Mouse (Mus musculus) midbrain, embryonic 16.5 days (tissue): ENCODE data around the gene Cux2. TPM values are rescaled to one million over a fixed set of nuclear protein-coding genes. Genes with fewer than 3 reads are reported as not detected.

Experiments used
- ATAC-seq: fragments of 200-750 bp; cut with Nextera tagmentation; 2 replicates; pipeline ENCODE4 v1.8.0; 2017; ENCODE audit warnings: moderate TSS enrichment
- H3K27ac ChIP-seq: fragments of 300-500 bp; sonication (generic); 2 replicates; pipeline ENCODE4 v1.5.1; 2014; ENCODE audit warnings: mild to moderate bottlenecking, low read length, mixed read lengths
- H3K27me3 ChIP-seq: fragments of 300-500 bp; sonication (generic); 2 replicates; pipeline ENCODE4 v1.6.1; 2014; ENCODE audit warnings: low read depth, low read length, mixed read lengths; ENCODE audit not compliant: control insufficient read depth, insufficient read depth
- H3K36me3 ChIP-seq: fragments of 300-500 bp; sonication (generic); 2 replicates; pipeline ENCODE4 v1.6.1; 2014; ENCODE audit warnings: mild to moderate bottlenecking, low read length, moderate library complexity, mixed read lengths; ENCODE audit not compliant: control insufficient read depth, insufficient read depth
- H3K4me1 ChIP-seq: fragments of 300-500 bp; sonication (generic); 2 replicates; pipeline ENCODE4 v1.6.1; 2014; ENCODE audit warnings: mild to moderate bottlenecking, low read length, mixed read lengths; ENCODE audit not compliant: control insufficient read depth, insufficient read depth
- H3K4me2 ChIP-seq: fragments of 300-500 bp; sonication (generic); 2 replicates; pipeline ENCODE4 v1.6.1; 2014; ENCODE audit warnings: mild to moderate bottlenecking, low read length, mixed read lengths
- H3K4me3 ChIP-seq: fragments of 300-500 bp; sonication (generic); 2 replicates; pipeline ENCODE4 v1.5.1; 2014; ENCODE audit warnings: low read depth, mild to moderate bottlenecking, low read length, moderate library complexity, mixed read lengths
- H3K9ac ChIP-seq: fragments of 300-500 bp; sonication (generic); 2 replicates; pipeline ENCODE4 v1.6.1; 2014; ENCODE audit warnings: low read depth, low read length, mixed read lengths
- H3K9me3 ChIP-seq: fragments of 300-500 bp; sonication (generic); replicated peaks from 2 replicates; pipeline ENCODE4 v1.6.1; 2014; ENCODE audit warnings: mild to moderate bottlenecking, low read length, mixed read lengths; ENCODE audit not compliant: control insufficient read depth, poor library complexity, severe bottlenecking
- WGBS: fragments of 180-500 bp; shearing (Covaris S2); extraction: QIAGEN DNeasy Blood & Tissue Kit; methylation state at CpG from one replicate; pipeline ENCODE4 v1.1.7; 2014; 5-methylcytosine and 5-hydroxymethylcytosine counted together
- polyA plus RNA-seq: library from polyadenylated mRNA; unstranded; fragments of >200 nt; fragmentation: Nextera tagmentation; extraction: Ambion mirVana; gene quantifications from 2 replicates; pipeline ENCODE4 v1.2.1, GENCODE M21; 2015

The Cux2 gene
- polyA plus RNA-seq, 1 experiment from 2014 or later = 20.2 TPM

GRCm38 (mm10) chr5:121828491-121829432 lies 221.1 kb downstream of the Cux2 start:
- Histone ChIP-seq H3K36me3 (no peaks in the 10 kb centered on the region), H3K27me3 (no peaks in the 10 kb centered on the region), H3K9ac (peak overlapping the region; percentile 65), H3K4me1 (peaks cover 12% of the 10 kb centered on the region), H3K4me3 (peak overlapping the region; percentile 49), H3K27ac (no peak overlapping the region), H3K9me3 (no peaks in the 10 kb centered on the region), H3K4me2 (peak overlapping the region; percentile 96)
- ATAC-seq = peak; percentile 63
- 1% methylated on average over 74 of the region's 82 CpGs for WGBS

GRCm38 (mm10) chr5:121827876-121828275 lies 222.0 kb downstream of the Cux2 start:
- Histone ChIP-seq H3K9me3 (no peaks in the 10 kb centered on the region), H3K27me3 (no peaks in the 10 kb centered on the region), H3K4me3 (peak overlapping the region; percentile 49; the same call in 1 of the 2 replicates), H3K9ac (no peak overlapping the region), H3K36me3 (no peaks in the 10 kb centered on the region), H3K4me1 (peaks cover 12% of the 10 kb centered on the region), H3K4me2 (peak overlapping the region; percentile 96), H3K27ac (no peak overlapping the region)
- WGBS = 80% methylated on average over 4 of the region's 4 CpGs
- no peak for ATAC-seq

GRCm38 (mm10) chr5:121825606-121826005 lies 224.3 kb downstream of the Cux2 start:
- 97% methylated on average over 3 of the region's 3 CpGs for WGBS

GRCm38 (mm10) chr5:121824121-121824520 lies 225.8 kb downstream of the Cux2 start:
- H3K36me3 ChIP-seq = peaks cover 3% of the 10 kb centered on the region; the same call in 1 of the 2 replicates
- H3K4me2 ChIP-seq = no peak overlapping the region
- no peak overlapping the region for H3K9ac ChIP-seq
- no peaks in the 10 kb centered on the region for H3K27me3 ChIP-seq
- no peak for ATAC-seq
- no peak overlapping the region for H3K4me3 ChIP-seq
- 80% methylated on average over 4 of the region's 4 CpGs for WGBS
- H3K4me1 ChIP-seq = peaks cover 10% of the 10 kb centered on the region
- H3K27ac ChIP-seq = no peak overlapping the region
- H3K9me3 ChIP-seq = no peaks in the 10 kb centered on the region

More at GRCm38 (mm10) chr5:121825606-121826005, 224.3 kb downstream of the Cux2 start:
- peaks cover 12% of the 10 kb centered on the region for H3K4me1 ChIP-seq
- H3K4me3 ChIP-seq = no peak overlapping the region
- no peaks in the 10 kb centered on the region for H3K36me3 ChIP-seq
- no peaks in the 10 kb centered on the region for H3K9me3 ChIP-seq
- H3K4me2 ChIP-seq = no peak overlapping the region
- no peak for ATAC-seq
- no peaks in the 10 kb centered on the region for H3K27me3 ChIP-seq
- no peak overlapping the region for H3K9ac ChIP-seq
- no peak overlapping the region for H3K27ac ChIP-seq

- H3K4me3 ChIP-seq = no peak overlapping the region
- H3K9me3 ChIP-seq = no peaks in the 10 kb centered on the region
- no peaks in the 10 kb centered on the region for H3K27me3 ChIP-seq
- peaks cover 5% of the 10 kb centered on the region for H3K4me1 ChIP-seq
- H3K36me3 ChIP-seq = peaks cover 6% of the 10 kb centered on the region; the same call in 1 of the 2 replicates
- no peak for ATAC-seq
- WGBS = 95% methylated on average over 1 of the region's 1 CpGs
- no peak overlapping the region for H3K27ac ChIP-seq
- no peak overlapping the region for H3K4me2 ChIP-seq
- H3K9ac ChIP-seq = no peak overlapping the region
Measured at GRCm38 (mm10) chr5:121823668-121824067, 226.2 kb downstream of the Cux2 start.

GRCm38 (mm10) chr5:121822786-121823505 lies 227.0 kb downstream of the Cux2 start:
- Histone ChIP-seq H3K4me2 (no peak overlapping the region), H3K27me3 (no peaks in the 10 kb centered on the region), H3K4me1 (no peaks in the 10 kb centered on the region), H3K27ac (no peak overlapping the region), H3K9me3 (no peaks in the 10 kb centered on the region), H3K36me3 (peaks cover 12% of the 10 kb centered on the region; the same call in 1 of the 2 replicates), H3K9ac (no peak overlapping the region), H3K4me3 (no peak overlapping the region)
- no peak for ATAC-seq
- WGBS = 82% methylated on average over 7 of the region's 7 CpGs

- 73% methylated on average over 5 of the region's 5 CpGs for WGBS
- no peak for ATAC-seq
Measured at GRCm38 (mm10) chr5:121821552-121821951, 228.3 kb downstream of the Cux2 start.

GRCm38 (mm10) chr5:121821116-121821515 lies 228.8 kb downstream of the Cux2 start:
- H3K9ac ChIP-seq = no peak overlapping the region
- peaks cover 16% of the 10 kb centered on the region; the same call in 1 of the 2 replicates for H3K36me3 ChIP-seq
- no peak overlapping the region for H3K4me3 ChIP-seq
- no peaks in the 10 kb centered on the region for H3K9me3 ChIP-seq
- 88% methylated on average over 5 of the region's 5 CpGs for WGBS
- H3K27ac ChIP-seq = no peak overlapping the region
- ATAC-seq = no peak
- H3K4me1 ChIP-seq = no peaks in the 10 kb centered on the region
- no peak overlapping the region for H3K4me2 ChIP-seq
- H3K27me3 ChIP-seq = no peaks in the 10 kb centered on the region

More at GRCm38 (mm10) chr5:121821552-121821951, 228.3 kb downstream of the Cux2 start:
- H3K9ac ChIP-seq = no peak overlapping the region
- H3K4me2 ChIP-seq = no peak overlapping the region
- H3K4me1 ChIP-seq = no peaks in the 10 kb centered on the region
- H3K36me3 ChIP-seq = peaks cover 16% of the 10 kb centered on the region; the same call in 1 of the 2 replicates
- no peaks in the 10 kb centered on the region for H3K9me3 ChIP-seq
- no peak overlapping the region for H3K4me3 ChIP-seq
- H3K27ac ChIP-seq = no peak overlapping the region
- no peaks in the 10 kb centered on the region for H3K27me3 ChIP-seq
